Mouse (Mus musculus) midbrain, embryonic 11.5 days (tissue): ENCODE results near the gene Esrrg. TPM values are rescaled to one million over a fixed set of nuclear protein-coding genes. Genes with fewer than 3 reads are reported as not detected.

ENCODE experiments used
- ATAC-seq: fragments of 200-750 bp; cut with Nextera tagmentation; 2 replicates; pipeline ENCODE4 v1.8.0; 2017; ENCODE audit warnings: moderate TSS enrichment, moderate library complexity; ENCODE audit not compliant: low FRiP score
- DNase-seq: peaks from one replicate; pipeline ENCODE4 v3.0.0; 2015; ENCODE audit warnings: low spot score; ENCODE audit errors: missing footprints
- H3K27ac ChIP-seq: fragments of 300-500 bp; sonication (generic); 2 replicates; pipeline ENCODE4 v1.5.1; 2014; ENCODE audit warnings: low read depth, low read length
- H3K27me3 ChIP-seq: fragments of 300-500 bp; sonication (generic); 2 replicates; pipeline ENCODE4 v1.6.1; 2014; ENCODE audit warnings: mild to moderate bottlenecking, low read length, moderate library complexity, mixed read lengths; ENCODE audit not compliant: control insufficient read depth, insufficient read depth
- H3K36me3 ChIP-seq: fragments of 300-500 bp; sonication (generic); 2 replicates; pipeline ENCODE4 v1.6.1; 2014; ENCODE audit warnings: mild to moderate bottlenecking, low read length, moderate library complexity, mixed read lengths; ENCODE audit not compliant: control insufficient read depth, insufficient read depth
- H3K4me1 ChIP-seq: fragments of 300-500 bp; sonication (generic); 2 replicates; pipeline ENCODE4 v1.6.1; 2014; ENCODE audit warnings: low read length; ENCODE audit not compliant: control insufficient read depth, insufficient read depth
- H3K4me2 ChIP-seq: fragments of 300-500 bp; sonication (generic); 2 replicates; pipeline ENCODE4 v1.6.1; 2014; ENCODE audit warnings: mild to moderate bottlenecking, moderate library complexity
- H3K4me3 ChIP-seq: fragments of 300-500 bp; sonication (generic); 2 replicates; pipeline ENCODE4 v1.5.1; 2014; ENCODE audit warnings: low read depth, low read length
- H3K9ac ChIP-seq: fragments of 300-500 bp; sonication (generic); 2 replicates; pipeline ENCODE4 v1.6.1; 2014; ENCODE audit warnings: low read length
- H3K9me3 ChIP-seq: fragments of 300-500 bp; sonication (generic); 2 replicates; pipeline ENCODE4 v1.6.1; 2016; ENCODE audit warnings: low read length; ENCODE audit not compliant: control insufficient read depth
- WGBS: fragments of 180-500 bp; shearing (Covaris S2); extraction: QIAGEN DNeasy Blood & Tissue Kit; methylation state at CpG from one replicate; pipeline ENCODE4 v1.1.7; 2014; 5-methylcytosine and 5-hydroxymethylcytosine counted together
- polyA plus RNA-seq: library from polyadenylated mRNA; unstranded; fragments of >200 nt; fragmentation: Nextera tagmentation; extraction: Ambion mirVana; gene quantifications from 2 replicates; pipeline ENCODE4 v1.2.1, GENCODE M21; 2014

The Esrrg gene
- polyA plus RNA-seq, 1 experiment from 2014 or later = 5.9 TPM

- Histone ChIP-seq H3K4me3 (no peak overlapping the region), H3K4me2 (no peak overlapping the region), H3K27ac (no peak overlapping the region), H3K9me3 (no peaks in the 10 kb centered on the region), H3K4me1 (no peaks in the 10 kb centered on the region), H3K36me3 (no peaks in the 10 kb centered on the region), H3K27me3 (no peaks in the 10 kb centered on the region), H3K9ac (no peak overlapping the region)
- DNase-seq (no peak), ATAC-seq (no peak)
- WGBS = 83% methylated on average over 3 of the region's 3 CpGs
Measured at GRCm38 (mm10) chr1:188093724-188094123, 485.1 kb downstream of the Esrrg start.

DNA sequence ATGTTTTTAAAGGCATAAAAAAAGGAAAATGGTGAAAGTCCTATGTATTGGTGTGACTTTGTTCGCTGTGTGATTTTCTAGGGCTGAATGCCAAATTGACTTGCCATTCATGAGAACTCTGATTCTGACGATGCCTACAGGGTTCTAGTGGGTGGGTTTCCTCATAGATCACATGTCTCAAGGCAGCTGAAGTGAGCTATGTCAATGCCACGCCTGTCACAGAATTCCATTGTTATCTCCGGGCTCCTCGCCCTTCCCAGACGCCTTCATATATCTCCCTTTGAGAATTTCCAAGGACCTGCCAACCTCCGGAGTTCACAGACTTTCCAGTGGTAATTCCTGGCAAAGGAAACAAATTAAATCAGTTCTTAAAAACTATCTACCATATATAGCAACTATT, 493.2 kb downstream of the Esrrg start:
- Histone ChIP-seq H3K9me3 (no peaks in the 10 kb centered on the region), H3K4me3 (no peak overlapping the region), H3K36me3 (no peaks in the 10 kb centered on the region), H3K9ac (no peak overlapping the region), H3K27ac (no peak overlapping the region), H3K4me1 (peaks cover 3% of the 10 kb centered on the region; the same call in 1 of the 2 replicates), H3K4me2 (no peak overlapping the region), H3K27me3 (no peaks in the 10 kb centered on the region)
- no peak for DNase-seq
- WGBS = 64% methylated on average over 7 of the region's 7 CpGs
- no peak for ATAC-seq

- no peaks in the 10 kb centered on the region for H3K9me3 ChIP-seq
- no peak overlapping the region for H3K9ac ChIP-seq
- no peak for DNase-seq
- H3K27me3 ChIP-seq = no peaks in the 10 kb centered on the region
- no peak overlapping the region for H3K4me3 ChIP-seq
- no peak for ATAC-seq
- 60% methylated on average over 3 of the region's 3 CpGs for WGBS
- no peaks in the 10 kb centered on the region for H3K36me3 ChIP-seq
- H3K27ac ChIP-seq = no peak overlapping the region
- H3K4me1 ChIP-seq = peaks cover 3% of the 10 kb centered on the region; the same call in 1 of the 2 replicates
- no peak overlapping the region for H3K4me2 ChIP-seq
Measured at GRCm38 (mm10) chr1:188103179-188103578, 494.6 kb downstream of the Esrrg start.

DNA sequence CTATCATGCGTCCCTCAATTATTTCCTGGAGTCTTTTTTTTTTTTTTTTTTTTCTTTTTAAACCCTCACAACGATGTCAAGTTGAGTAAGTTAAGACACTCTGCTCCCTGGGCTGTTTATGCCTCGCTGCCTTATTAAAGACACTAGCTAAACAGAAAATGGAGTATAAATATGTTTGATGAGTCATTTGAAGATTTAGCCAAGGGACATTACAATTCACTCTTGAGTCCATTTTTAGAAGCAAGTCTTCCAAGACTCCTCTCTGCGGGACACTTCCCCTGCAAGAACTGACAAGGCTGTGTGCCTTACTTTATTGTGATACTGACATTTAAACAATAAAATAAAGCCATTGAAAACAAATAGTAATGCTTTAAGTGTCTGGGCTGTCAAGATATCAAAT, 496.9 kb downstream of the Esrrg start:
- no peak overlapping the region for H3K27ac ChIP-seq
- DNase-seq (no peak), ATAC-seq (no peak)
- no peak overlapping the region for H3K4me3 ChIP-seq
- WGBS = 21% methylated on average over 4 of the region's 4 CpGs
- no peaks in the 10 kb centered on the region for H3K36me3 ChIP-seq
- H3K27me3 ChIP-seq = no peaks in the 10 kb centered on the region
- H3K9me3 ChIP-seq = no peaks in the 10 kb centered on the region
- H3K4me2 ChIP-seq = no peak overlapping the region
- H3K9ac ChIP-seq = no peak overlapping the region
- H3K4me1 ChIP-seq = peaks cover 3% of the 10 kb centered on the region; the same call in 1 of the 2 replicates

GRCm38 (mm10) chr1:188107946-188108345, 499.4 kb downstream of the Esrrg start:
- 69% methylated on average over 6 of the region's 6 CpGs for WGBS
- no peaks in the 10 kb centered on the region for H3K27me3 ChIP-seq
- no peaks in the 10 kb centered on the region for H3K9me3 ChIP-seq
- DNase-seq = no peak
- no peaks in the 10 kb centered on the region for H3K36me3 ChIP-seq
- no peak overlapping the region for H3K4me3 ChIP-seq
- ATAC-seq = no peak
- H3K9ac ChIP-seq = no peak overlapping the region
- peaks cover 3% of the 10 kb centered on the region; the same call in 1 of the 2 replicates for H3K4me1 ChIP-seq
- no peak overlapping the region for H3K27ac ChIP-seq
- H3K4me2 ChIP-seq = no peak overlapping the region

DNA sequence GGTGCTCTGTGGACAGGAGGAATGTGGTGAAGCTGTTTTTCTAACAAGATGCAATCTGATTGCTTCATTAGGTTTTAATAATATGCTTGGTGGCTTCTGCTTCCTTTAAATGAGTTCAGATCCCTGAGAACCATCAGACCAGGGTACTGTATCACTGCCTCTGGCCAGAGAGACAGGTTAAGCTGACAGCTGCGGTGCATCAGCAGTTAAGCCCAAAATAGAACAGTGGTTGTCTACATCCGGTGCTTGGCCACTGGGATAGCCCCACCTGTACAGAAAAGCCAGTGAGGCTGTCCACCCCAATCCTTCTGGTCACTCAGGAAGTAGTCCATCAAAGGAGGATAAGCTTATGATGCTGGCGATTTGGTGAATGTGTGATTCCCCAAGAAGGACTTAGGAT, 503.0 kb downstream of the Esrrg start:
- DNase-seq (no peak), ATAC-seq (no peak)
- WGBS = 86% methylated on average over 3 of the region's 3 CpGs

GRCm38 (mm10) chr1:188113240-188113639, 504.6 kb downstream of the Esrrg start:
- Histone ChIP-seq H3K4me3 (no peak overlapping the region), H3K27ac (no peak overlapping the region), H3K9ac (no peak overlapping the region), H3K4me2 (no peak overlapping the region), H3K9me3 (no peaks in the 10 kb centered on the region), H3K27me3 (no peaks in the 10 kb centered on the region), H3K4me1 (no peaks in the 10 kb centered on the region), H3K36me3 (no peaks in the 10 kb centered on the region)
- no peak for ATAC-seq
- DNase-seq = no peak
- 91% methylated on average over 3 of the region's 3 CpGs for WGBS

More for the DNA sequence above, 503.0 kb downstream of the Esrrg start:
- no peak overlapping the region for H3K4me2 ChIP-seq
- no peak overlapping the region for H3K9ac ChIP-seq
- H3K9me3 ChIP-seq = no peaks in the 10 kb centered on the region
- H3K27ac ChIP-seq = no peak overlapping the region
- H3K4me1 ChIP-seq = no peaks in the 10 kb centered on the region
- no peak overlapping the region for H3K4me3 ChIP-seq
- no peaks in the 10 kb centered on the region for H3K27me3 ChIP-seq
- H3K36me3 ChIP-seq = no peaks in the 10 kb centered on the region

GRCm38 (mm10) chr1:188118125-188118524, 509.5 kb downstream of the Esrrg start:
- no peak overlapping the region for H3K4me2 ChIP-seq
- no peaks in the 10 kb centered on the region for H3K27me3 ChIP-seq
- DNase-seq (no peak), ATAC-seq (no peak)
- H3K9ac ChIP-seq = no peak overlapping the region
- no peaks in the 10 kb centered on the region for H3K36me3 ChIP-seq
- no peak overlapping the region for H3K27ac ChIP-seq
- H3K4me1 ChIP-seq = no peaks in the 10 kb centered on the region
- WGBS = 55% methylated on average over 3 of the region's 3 CpGs
- H3K4me3 ChIP-seq = no peak overlapping the region
- H3K9me3 ChIP-seq = no peaks in the 10 kb centered on the region

DNA sequence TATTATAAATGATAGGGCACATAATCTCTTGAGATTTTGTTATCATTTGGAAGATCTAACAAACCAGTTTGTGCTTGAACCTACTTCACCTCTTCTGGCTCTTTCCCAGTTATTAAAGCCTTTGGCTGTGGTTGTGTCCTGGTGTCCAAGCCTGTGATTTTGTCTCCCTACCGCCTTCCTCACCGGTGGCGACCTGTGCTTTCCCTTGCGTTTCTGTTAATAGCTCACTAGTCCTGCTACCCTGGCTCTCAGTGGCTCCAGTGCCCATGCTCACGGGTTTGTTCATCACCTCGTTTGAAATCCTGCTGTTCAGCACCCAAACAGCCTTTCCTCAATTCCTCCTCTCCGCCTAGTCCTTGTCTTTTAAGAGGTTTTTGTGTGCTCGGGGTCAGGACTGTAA, 511.2 kb downstream of the Esrrg start:
- Histone ChIP-seq H3K9ac (no peak overlapping the region), H3K9me3 (no peaks in the 10 kb centered on the region), H3K27ac (no peak overlapping the region), H3K36me3 (no peaks in the 10 kb centered on the region), H3K4me3 (no peak overlapping the region), H3K4me1 (no peaks in the 10 kb centered on the region), H3K27me3 (no peaks in the 10 kb centered on the region), H3K4me2 (no peak overlapping the region)
- DNase-seq (no peak), ATAC-seq (no peak)
- WGBS = 89% methylated on average over 8 of the region's 8 CpGs
